Mouse (Mus musculus) ES-Bruce4 (cell line): Measurements from ENCODE around the gene Cars2. TPM values are rescaled to one million over a fixed set of nuclear protein-coding genes. Genes with fewer than 3 reads are reported as not detected.
A peak's percentile ranks its signal among the peaks of the same experiment; 100 is the strongest.

Source experiments
- H3K27ac ChIP-seq: 2 replicates; pipeline ENCODE4 v1.5.1; 2012; ENCODE audit warnings: low read length, inconsistent platforms; ENCODE audit not compliant: insufficient read depth
- H3K27me3 ChIP-seq: 2 replicates; pipeline ENCODE4 v1.6.1; 2012; ENCODE audit warnings: mild to moderate bottlenecking, low read length, inconsistent platforms; ENCODE audit not compliant: control insufficient read depth, poor library complexity, insufficient read depth, severe bottlenecking
- H3K36me3 ChIP-seq: 2 replicates; pipeline ENCODE4 v1.6.1; 2012; ENCODE audit warnings: inconsistent platforms, mild to moderate bottlenecking, low read length, moderate library complexity; ENCODE audit not compliant: control insufficient read depth, poor library complexity, insufficient read depth, severe bottlenecking
- H3K4me1 ChIP-seq: one replicate; pipeline ENCODE4 v1.8.1; 2011; ENCODE audit warnings: low read length; ENCODE audit not compliant: control insufficient read depth, insufficient read depth
- H3K4me3 ChIP-seq: 2 replicates; pipeline ENCODE4 v1.5.1; 2011; ENCODE audit warnings: low read depth, mild to moderate bottlenecking, low read length
- H3K9ac ChIP-seq: 2 replicates; pipeline ENCODE4 v1.6.1; 2012; ENCODE audit warnings: low read depth, mild to moderate bottlenecking, inconsistent platforms; ENCODE audit not compliant: poor library complexity, severe bottlenecking
- H3K9me3 ChIP-seq: replicated peaks from 2 replicates; pipeline ENCODE4 v1.6.1; 2012; ENCODE audit warnings: mild to moderate bottlenecking, low read length, inconsistent platforms; ENCODE audit not compliant: control insufficient read depth, poor library complexity, insufficient read depth, severe bottlenecking
- CTCF ChIP-seq: IDR thresholded peaks from one replicate; pipeline ENCODE4 v1.8.1; 2011; ENCODE audit warnings: low read depth, low read length
- EP300 ChIP-seq: IDR thresholded peaks from 2 replicates; pipeline ENCODE4 v1.6.1; 2011; ENCODE audit warnings: low read depth, low read length; ENCODE audit not compliant: insufficient read depth
- POLR2A ChIP-seq: IDR thresholded peaks from one replicate; pipeline ENCODE4 v1.8.1; 2011; ENCODE audit warnings: low read length; ENCODE audit not compliant: insufficient read depth
- polyA plus RNA-seq: library from polyadenylated mRNA; stranded (reverse); fragments of >200 nt; gene quantifications from 2 replicates; pipeline ENCODE4 v1.2.4, GENCODE M21; 2011; ENCODE audit warnings: low read depth; ENCODE audit not compliant: missing spikeins, insufficient read depth, insufficient read length

The Cars2 gene
- polyA plus RNA-seq, 1 experiment: 19.9 TPM

DNA sequence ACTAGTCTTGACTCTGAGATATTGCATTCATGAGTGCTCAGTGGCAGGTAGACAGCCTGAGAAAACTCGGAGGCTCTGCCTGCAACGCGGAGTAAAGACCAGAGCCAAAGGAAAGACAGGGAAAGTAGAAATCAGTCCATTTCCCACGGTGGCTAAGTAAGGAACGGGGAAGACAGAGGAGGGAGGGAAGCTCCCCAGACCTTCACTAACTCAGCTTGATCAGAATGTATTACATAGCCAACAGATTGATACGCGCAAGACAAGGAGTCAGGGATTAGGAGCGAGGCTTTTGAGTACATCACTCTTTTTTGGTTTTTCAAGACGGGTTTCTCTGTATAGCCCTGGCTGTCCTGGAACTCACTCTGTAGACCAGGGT lies 73.4 kb downstream of the Cars2 start:
- H3K9me3 ChIP-seq: no peaks in the 10 kb centered on the region
- TF ChIP-seq CTCF (no peak), POLR2A (no peak), EP300 (no peak)
- H3K9ac ChIP-seq: no peak overlapping the region
- peaks cover 7% of the 10 kb centered on the region for H3K27me3 ChIP-seq
- H3K36me3 ChIP-seq: no peaks in the 10 kb centered on the region
- H3K27ac ChIP-seq: no peak overlapping the region
- H3K4me3 ChIP-seq: peak overlapping the region; percentile 18
- H3K4me1 ChIP-seq: peaks cover 2% of the 10 kb centered on the region

DNA sequence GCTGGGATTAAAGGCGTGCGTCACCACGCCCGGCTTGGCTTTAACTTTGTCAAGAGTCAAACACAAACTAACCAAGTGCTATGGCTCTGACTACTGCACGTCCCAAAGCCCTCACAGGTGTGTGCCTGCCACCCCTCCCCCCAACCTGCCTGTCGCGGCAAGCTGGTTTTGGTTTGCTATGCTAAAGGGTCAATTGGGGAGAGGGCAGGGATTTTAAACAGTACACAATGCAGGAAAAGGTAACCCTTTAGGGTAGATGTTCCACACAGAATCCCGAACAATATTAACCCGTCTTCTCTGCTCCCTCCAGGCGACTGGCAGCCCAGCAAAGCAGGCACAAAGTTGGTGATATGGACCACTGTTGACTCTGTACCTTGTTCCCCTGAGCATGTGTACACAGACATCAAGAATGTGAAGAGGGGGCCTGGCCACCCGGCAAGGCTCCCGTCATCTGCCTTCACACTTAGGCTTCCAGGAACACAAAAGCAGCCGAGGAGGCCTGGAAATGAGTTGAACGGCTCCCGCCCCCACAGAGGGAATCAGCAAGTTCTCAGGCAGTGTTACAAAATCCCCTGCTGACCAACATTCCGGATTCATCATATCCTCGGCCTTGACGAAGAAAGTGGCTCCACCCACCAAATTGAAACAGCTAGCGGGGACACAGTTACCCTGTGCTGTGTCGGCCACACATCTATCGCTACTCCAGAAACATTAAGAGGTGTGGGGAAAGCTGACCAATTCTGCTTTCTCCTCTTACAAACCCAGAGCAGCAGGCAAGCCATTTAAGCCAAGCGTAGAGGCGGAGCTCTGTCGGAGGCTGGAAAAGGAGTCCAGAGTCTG lies 74.0 kb downstream of the Cars2 start:
- no peak overlapping the region for H3K27ac ChIP-seq
- peaks cover 2% of the 10 kb centered on the region for H3K4me1 ChIP-seq

DNA sequence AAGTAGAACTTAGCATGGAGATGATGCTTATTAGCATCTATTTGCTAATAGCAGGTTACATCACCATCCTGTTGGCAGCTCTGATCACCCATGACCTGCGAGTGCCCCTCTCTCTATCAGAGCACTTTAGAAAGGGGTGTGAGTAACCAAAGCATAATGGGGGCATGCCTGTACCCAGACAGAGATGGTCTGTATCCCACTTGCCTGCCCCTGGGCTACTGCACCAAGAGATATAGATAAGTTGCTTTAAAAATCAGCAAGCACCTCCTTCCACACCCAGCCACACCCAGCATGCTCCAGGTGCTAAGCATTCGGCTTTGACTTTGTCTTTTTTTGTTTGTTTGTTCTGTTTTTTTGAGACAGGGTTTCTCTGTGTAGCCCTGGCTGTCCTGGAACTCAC lies 74.7 kb downstream of the Cars2 start:
- Histone ChIP-seq H3K9me3 (no peaks in the 10 kb centered on the region), H3K36me3 (no peaks in the 10 kb centered on the region), H3K4me1 (peaks cover 2% of the 10 kb centered on the region), H3K4me3 (no peak overlapping the region), H3K9ac (no peak overlapping the region), H3K27me3 (peaks cover 7% of the 10 kb centered on the region), H3K27ac (no peak overlapping the region)
- TF ChIP-seq EP300 (no peak), CTCF (no peak), POLR2A (no peak)

More for the DNA sequence above, 74.0 kb downstream of the Cars2 start:
- peak overlapping the region; percentile 18 for H3K4me3 ChIP-seq
- TF ChIP-seq POLR2A: no peak
- no peak for TF ChIP-seq CTCF
- no peak for TF ChIP-seq EP300
- H3K27me3 ChIP-seq: peaks cover 7% of the 10 kb centered on the region
- H3K36me3 ChIP-seq: no peaks in the 10 kb centered on the region
- no peak overlapping the region for H3K9ac ChIP-seq
- H3K9me3 ChIP-seq: no peaks in the 10 kb centered on the region

DNA sequence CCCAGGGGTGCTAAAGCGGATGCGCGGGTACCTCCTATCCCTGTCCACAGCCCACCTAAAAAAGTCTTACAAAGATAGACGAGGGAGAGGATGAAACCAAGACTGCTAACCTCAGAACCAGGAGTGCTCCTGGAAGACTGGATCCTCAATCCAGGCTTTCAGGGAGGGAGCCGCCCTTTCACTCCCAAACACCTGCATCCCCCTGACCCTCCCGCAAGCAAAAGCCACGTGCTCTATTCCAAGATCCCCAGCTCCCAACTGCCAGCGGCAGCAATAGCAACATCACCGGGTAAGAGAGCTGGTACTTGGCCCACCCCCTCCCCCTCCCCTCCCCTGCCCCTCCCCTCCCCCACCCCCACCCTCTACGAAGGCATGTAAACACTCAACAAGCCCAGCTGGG lies 75.2 kb downstream of the Cars2 start:
- no peak overlapping the region for H3K4me3 ChIP-seq
- no peak overlapping the region for H3K27ac ChIP-seq
- no peak overlapping the region for H3K9ac ChIP-seq
- no peaks in the 10 kb centered on the region for H3K36me3 ChIP-seq
- peaks cover 7% of the 10 kb centered on the region for H3K27me3 ChIP-seq
- TF ChIP-seq CTCF: no peak
- TF ChIP-seq EP300: no peak
- no peak for TF ChIP-seq POLR2A
- no peaks in the 10 kb centered on the region for H3K9me3 ChIP-seq
- peaks cover 2% of the 10 kb centered on the region for H3K4me1 ChIP-seq

DNA sequence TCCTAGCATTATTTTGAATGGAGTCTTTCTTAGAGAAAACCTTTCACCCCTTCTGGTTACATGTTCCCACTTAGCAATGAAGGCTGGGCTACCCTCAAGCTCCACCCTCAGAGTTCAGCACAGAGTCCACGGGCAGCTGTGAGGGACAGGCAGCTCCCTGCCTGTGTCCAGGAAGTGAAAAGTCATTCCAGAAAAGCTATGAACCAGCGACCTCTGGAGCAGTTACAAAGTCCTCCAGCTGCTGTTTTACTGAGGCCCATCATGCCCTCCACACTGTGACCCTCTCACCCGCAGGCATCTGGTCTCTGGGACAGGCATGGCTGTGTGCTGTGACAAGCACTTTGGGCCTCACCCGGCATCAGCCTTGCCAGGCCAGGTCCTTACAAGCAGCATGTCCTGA lies 77.5 kb downstream of the Cars2 start:
- Histone ChIP-seq H3K9ac (no peak overlapping the region), H3K9me3 (no peaks in the 10 kb centered on the region), H3K4me1 (peaks cover 2% of the 10 kb centered on the region), H3K4me3 (no peak overlapping the region), H3K27me3 (peaks cover 6% of the 10 kb centered on the region), H3K27ac (no peak overlapping the region), H3K36me3 (no peaks in the 10 kb centered on the region)
- no peak for TF ChIP-seq EP300
- TF ChIP-seq CTCF: no peak

DNA sequence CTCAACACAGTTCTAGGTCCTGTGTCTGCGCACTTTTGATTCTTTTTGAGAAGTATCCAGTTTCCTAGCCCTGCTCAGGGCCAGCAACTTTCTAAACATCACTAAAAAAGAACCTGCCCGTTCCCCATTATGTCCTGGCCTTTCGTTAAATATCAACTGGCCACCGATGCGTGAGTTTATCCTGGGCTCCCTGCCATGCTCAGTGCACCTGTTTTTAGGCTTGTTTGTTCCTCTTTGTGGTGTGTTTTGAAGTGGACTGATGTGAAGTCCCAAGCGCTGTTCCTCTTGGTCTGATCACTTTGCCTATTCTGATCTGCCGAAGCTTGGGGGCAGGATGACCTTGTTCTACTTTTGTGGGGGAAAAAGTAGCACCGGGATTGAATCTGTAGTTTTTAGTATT lies 79.3 kb downstream of the Cars2 start:
- TF ChIP-seq CTCF (no peak), EP300 (no peak), POLR2A (no peak)
- no peaks in the 10 kb centered on the region for H3K9me3 ChIP-seq
- H3K27me3 ChIP-seq: no peaks in the 10 kb centered on the region
- no peak overlapping the region for H3K9ac ChIP-seq
- no peaks in the 10 kb centered on the region for H3K36me3 ChIP-seq
- H3K4me1 ChIP-seq: no peaks in the 10 kb centered on the region
- no peak overlapping the region for H3K4me3 ChIP-seq
- H3K27ac ChIP-seq: no peak overlapping the region
